Mouse (Mus musculus) hindlimb bud, embryonic 11.5 days (tissue): ENCODE results near the gene Tnr.

ENCODE experiments used
- DNase-seq: peaks from one replicate; pipeline ENCODE4 v3.0.0-alpha.2; 2012; ENCODE audit warnings: low read depth, low spot score; ENCODE audit errors: extremely low spot score

Tnr gene

DNA sequence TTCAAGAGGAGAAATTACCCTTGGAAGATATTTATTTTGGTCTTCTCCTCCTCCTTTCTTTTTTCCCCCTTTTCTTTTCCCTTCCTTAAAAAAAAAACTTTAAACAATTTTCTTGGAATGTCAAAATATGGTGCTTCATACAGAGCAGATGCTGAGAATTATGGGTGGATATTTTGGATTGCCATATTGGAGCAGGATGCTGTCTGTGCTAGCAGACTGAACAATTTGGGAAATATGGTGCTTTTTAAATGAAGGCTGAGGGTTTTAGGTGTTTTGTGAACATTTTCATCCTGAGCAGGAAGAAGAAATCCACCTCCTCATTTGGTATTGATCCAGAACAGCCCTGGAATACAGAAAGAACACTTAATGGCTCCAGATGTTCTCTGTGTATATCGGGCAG, 41.6 kb downstream of the Tnr start:
- no peak for DNase-seq

DNA sequence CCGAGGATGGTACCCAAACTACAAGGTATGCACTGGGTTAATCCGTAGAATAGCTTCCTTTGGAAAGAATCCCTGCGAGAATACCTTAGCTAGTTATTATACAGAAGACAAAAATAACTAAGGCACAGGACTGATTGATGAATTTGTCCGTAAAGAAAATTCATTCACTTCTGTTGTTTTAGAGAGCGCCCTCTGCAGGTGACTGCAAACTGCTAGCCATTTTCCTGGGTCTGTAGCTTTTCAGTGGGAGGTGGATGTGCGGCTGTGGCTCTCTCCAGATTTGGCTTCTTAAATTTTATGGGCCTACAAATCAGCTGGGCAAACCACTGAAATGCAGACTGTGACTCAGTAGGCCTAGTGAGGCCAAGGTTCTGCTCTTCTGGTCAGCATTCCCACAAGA, 42.5 kb downstream of the Tnr start:
- no peak for DNase-seq

DNA sequence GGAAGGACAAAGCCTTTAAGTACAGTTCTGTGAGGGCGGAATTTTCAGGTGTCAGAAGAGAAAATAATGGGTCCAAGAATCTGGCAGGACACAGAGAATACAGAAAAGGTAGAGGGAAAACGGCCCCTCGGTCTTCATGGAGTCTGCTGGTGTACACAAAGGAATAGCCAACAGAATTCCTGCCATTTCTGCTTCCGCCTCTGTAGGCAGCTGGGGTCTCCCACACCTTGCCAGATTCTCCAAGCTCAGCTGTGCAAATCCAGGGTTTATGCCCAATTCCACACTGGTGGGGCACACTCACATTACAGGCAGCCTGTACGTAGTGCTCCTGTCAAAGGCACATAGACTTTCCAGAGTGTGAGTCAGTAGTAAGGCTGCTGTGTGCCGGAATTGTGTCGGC, 43.6 kb downstream of the Tnr start:
- DNase-seq: no peak

DNA sequence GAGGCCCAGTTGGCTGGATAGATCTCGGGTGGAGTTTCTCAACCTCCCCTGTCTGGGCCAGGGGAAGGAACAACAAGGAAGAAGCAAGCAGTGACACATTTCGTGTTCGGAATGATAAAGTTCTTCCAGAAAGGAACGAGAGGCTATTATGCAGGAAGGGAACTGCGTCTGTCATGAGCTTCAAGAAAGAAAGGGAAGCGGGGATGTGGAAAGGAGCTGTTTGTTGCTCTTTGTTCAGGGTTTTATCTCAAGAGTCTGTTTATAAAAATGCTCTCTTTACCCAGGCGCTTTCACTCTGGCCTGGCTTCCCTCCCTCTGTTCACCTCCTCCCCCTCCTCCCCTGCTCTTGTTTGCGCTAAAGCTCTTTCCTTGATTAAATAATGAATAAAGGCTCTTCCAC, 46.7 kb downstream of the Tnr start:
- no peak for DNase-seq

DNA sequence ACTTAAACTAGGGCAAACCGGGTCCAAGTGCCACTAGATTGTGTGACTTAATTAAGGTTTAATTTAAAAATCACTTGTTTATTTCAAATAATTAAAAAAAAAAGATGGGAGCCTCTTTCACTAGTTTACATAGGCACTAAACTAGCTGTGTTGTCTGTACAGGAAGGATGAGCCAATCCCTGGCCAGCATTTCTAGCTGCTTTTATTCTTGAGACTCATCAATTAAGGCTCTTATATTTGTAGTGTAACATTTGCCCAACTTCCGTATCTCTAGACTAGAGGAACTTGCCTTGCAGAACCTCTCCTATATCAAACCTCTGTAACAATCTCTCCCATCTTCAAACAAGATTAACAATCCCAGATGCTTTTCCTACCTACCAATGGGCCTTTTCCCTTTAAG, 47.3 kb downstream of the Tnr start:
- no peak for DNase-seq

DNA sequence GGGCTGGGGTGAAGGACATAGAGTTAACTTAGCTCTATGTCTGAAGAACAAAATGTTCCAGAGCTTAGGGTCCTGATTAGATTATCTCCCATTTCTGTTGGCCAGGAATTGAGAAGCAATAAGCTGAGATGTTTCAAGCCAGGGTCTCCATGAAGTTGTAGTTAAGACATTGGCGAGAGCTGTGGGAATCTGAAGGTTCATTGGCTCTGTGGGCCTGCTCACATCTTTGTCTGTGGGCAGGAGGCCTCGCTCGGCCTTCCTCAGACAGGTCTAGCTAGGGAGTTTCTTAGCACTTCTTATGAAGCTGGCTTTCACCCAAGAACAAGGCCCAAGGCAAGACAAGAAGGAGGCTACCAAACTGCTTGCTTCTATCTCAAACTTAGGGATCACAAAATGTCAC, 48.4 kb downstream of the Tnr start:
- DNase-seq: no peak

DNA sequence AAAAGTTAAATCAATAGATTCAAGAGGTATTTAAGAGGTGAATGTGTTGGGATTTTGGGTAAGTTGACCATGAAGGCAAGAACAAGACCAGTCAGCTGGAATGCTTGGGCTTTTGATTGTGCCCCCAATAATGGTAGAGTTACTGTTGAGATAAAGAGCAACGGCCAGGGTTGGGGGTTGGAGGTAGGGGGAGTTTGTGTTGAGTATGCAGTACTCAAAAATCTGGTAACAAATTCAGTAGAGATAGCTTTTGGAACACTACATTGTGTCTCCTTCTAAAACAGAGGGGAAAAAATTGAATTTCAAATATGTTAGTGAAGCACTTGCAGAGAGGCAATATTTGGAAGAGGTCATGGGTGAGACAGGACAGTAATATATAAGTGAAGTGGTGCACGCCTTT, 49.5 kb downstream of the Tnr start:
- no peak for DNase-seq

DNA sequence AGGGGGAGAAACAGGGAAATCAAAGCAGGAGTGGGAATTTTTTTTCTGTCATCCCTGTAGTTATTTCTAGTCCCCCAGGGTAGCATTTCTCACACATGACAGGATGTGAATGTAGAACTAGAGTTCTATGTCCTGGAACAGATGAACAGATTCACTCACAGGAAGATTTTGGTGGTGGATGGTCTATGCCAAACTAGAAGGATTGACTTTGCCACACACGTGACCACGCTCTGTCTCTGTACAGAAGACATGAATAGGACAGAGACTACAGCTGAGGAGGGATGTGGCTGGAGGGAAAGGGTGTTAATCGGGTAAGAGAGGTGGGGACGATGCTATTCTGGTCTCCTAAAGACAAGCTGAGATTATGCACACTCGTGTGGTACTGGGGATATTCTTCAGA, 51.1 kb downstream of the Tnr start:
- no peak for DNase-seq

DNA sequence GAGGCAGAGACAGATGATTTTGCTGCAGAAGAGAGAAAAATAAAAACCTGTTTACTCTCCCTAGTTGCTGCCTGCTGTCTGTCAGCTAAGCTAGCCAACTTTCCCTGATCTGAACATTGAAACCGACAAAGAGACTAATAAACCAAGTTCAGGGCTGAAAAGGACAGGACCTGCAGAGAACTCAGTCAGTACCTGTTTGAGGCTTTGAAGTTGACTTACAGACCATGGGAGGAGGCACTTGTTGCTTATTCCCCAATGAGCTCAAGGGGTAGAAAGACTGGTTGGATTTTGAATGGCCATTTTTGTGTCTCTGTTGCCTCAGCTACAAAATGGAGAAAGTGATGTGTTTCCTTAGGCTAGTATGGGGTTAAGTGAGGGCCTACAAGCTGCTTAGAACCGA, 52.7 kb downstream of the Tnr start:
- DNase-seq: no peak

DNA sequence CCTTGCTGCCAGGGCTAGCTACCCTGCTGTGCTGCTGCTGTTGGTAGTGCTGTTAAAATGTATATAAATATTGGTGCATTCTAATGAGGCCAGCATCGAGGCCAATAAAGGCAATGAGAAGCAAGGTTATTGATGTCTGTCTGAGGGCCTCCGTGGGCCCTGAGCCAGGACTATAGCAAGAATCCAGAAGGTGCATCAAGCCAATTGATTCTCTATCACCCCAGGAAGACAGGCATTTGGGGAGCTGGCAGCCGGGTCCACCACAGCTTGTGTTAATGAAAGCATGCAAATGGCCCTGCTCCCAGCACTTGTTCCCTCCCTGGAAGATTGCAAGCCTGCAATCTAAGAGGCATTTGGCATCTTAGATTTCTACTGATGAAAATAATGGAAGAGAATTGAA, 54.8 kb downstream of the Tnr start:
- no peak for DNase-seq

DNA sequence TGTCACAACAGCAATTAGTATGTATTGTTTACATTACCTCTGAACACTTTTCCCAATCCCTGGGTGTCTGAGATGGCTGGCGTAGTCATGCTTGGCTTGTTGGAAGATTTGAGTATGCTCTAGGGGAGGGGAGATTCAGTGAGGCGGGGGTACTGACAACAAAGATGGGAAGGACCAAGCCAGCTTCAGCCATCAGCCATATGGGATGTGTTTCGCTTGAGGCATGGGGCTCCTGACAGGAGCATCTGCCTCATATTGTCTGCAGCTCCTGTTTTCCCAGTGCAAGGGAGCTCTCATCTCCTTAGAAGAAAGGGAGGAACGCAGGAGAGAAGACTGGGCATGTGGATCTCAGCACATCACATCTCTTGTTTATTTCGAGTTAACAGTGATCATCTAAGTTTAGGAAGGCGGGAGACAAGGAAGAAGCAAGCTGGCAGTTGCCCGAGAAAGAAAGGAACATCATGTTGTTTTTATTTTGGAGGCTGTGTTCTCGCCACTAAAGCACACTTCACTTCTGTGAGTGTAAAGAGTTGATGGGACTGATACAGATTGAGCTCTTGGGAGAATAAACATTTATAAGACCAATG, 56.9 kb downstream of the Tnr start:
- DNase-seq: no peak

DNA sequence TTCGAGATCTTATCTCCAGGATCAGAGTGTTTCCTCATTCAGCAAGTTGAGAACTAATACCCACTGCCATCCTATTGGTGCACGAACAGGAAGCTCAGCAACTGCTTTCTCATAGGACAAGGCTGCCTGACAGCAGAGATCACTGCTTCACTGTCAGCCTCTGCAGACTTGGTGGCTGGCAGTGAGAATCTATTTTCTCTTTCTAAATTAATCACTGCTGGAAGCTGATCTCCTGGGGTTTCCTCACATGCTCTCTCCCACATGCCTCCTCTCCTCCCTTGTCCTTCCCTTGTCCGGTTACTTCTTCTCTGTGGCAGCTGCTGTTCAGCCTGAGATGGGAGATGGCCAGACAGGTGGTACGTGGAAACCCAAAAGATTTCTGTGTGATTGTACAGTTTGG, 60.3 kb downstream of the Tnr start:
- no peak for DNase-seq

DNA sequence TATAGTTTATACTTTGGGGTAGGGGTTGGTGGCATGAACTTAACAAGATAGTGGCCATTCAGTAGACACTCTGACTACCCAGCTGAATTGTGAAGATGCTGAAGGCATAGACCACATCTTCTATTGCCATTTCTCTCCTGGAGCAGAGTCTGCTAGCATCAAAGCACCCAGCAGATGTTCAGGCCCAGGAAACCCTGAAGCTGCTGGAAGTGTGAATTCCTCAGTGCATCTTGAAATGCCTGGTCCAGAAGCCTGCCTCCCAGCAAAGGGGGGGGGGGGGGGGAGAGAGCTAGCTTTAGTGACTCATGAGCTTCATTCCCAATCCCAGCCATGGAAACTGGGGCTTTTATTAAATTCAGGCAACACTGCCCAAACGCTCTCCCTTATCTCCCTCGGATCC, 65.2 kb downstream of the Tnr start:
- DNase-seq: no peak

DNA sequence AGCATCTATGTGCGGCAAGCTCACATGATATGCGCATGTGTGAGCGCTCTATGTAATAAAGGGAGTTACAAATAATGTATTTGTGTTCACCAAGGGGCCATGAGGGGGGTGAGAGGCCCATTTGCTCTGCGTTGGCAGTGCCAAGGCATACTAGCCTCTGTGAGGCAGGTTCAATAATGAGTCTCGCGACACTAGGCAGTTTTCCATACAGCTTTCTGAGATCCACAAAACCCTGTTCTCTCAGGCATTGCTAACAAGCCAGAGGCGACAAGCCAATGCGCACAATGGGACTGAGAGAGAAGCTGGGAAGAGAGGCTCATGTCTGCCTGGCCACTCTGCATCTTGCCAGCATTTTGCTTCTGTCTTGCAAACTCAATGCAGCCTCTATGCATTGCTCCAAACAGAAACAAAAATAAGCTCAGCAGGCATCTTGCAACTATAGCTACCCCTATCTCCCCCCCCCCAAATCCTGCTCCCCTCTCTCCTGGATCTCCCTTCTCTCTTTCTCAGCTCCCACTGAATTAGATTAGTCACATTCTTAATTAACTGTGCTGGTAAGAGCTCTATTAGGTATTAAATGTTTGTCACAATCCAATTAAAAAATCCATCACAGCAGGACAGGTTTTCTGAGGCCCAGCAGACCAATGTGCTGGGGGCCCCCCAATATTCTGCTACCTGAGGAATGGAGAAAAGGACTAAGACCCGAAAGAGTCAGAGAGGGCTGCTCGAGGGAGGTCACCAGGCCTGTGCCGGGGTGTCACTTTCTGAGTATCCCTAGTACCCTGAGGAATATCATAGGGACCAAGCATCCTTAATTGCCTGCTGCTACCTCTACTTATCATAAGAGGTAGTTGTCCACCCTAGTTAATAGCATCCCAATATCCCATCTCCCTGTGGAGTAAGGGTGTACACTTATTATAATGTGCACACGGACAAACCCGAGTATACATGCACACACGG, 70.8 kb downstream of the Tnr start:
- DNase-seq: no peak

DNA sequence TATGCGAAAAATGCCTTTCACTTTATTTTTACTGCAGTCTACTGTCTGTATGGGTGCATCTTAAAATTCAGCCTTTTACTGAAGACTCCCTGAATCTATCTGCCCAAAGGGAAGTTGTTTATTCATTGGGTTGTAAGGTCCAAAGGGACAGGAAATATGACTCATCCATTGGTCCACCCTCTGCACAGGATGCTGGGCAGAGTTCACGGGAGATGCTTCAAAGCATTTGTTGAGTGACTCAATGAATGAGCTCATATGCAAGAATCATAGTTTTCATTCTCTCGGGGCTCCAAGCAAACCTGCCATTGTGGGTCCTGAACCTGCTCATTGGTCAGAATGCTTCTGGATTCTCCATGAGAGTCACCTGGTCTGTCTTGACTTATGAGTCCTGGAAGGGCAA, 72.2 kb downstream of the Tnr start:
- no peak for DNase-seq

DNA sequence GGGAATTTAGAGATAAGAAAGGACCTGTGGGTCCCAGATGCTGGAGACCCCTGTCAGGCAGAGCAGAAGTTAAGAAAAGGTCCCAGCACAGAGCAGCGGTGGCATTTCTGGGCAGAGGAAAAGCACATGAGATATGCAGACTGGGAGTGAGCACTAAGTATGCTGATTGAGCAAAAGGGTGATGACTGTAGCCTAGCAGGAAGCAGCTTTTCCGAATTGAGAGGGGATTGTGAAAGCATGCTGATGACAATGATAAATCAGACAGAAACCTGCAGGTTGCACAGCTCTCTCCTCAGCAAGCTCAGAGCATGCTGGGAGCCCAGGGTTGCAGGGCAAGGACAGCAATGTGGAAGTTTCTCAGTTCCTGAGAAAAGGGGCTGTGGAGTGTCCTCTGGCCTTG, 73.1 kb downstream of the Tnr start:
- DNase-seq: no peak

DNA sequence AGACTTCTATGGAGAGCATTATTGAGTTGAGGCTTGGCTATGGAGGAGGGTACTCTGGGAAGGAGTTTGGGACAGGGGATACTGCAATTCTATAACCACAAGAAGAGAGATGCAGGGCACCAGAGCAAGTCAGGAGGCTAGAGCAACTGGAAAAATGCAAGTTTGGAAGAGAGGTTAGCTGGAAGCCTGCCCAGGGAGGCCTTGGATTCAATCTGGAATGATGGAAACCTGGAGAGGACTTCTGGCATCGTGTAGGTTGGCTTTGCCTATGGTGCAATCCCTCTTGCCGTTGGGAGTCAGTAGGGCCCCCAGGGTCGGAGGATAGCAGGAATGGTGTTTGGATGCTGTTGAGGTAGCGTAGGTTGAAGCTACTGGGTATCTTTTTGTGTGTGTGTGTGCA, 90.0 kb downstream of the Tnr start:
- no peak for DNase-seq

DNA sequence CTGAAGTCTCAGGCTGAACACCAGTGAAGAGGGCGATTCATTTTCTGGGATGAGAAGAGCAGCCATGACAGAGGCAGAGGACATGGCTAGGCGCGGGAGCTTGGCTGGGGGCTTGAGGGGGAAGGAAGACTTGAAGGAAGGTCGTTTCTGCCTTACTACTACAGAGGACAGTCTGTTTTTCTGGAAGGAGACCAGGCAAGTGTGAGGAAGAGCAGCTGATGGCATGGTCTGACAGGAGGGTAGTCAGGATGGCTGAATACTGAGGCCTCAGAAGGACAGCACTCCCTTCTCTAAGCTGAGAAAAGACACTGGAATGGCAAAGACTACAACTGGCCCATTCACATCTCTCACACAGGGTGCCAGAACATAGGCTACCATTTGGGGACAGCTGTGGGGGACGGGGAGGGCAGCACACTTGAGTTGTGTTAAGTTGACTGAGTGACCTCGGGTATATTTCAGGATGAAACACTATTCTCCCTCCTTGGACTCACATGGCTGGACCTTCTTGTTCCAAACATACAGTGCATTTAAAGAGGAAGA, 90.6 kb downstream of the Tnr start:
- no peak for DNase-seq

DNA sequence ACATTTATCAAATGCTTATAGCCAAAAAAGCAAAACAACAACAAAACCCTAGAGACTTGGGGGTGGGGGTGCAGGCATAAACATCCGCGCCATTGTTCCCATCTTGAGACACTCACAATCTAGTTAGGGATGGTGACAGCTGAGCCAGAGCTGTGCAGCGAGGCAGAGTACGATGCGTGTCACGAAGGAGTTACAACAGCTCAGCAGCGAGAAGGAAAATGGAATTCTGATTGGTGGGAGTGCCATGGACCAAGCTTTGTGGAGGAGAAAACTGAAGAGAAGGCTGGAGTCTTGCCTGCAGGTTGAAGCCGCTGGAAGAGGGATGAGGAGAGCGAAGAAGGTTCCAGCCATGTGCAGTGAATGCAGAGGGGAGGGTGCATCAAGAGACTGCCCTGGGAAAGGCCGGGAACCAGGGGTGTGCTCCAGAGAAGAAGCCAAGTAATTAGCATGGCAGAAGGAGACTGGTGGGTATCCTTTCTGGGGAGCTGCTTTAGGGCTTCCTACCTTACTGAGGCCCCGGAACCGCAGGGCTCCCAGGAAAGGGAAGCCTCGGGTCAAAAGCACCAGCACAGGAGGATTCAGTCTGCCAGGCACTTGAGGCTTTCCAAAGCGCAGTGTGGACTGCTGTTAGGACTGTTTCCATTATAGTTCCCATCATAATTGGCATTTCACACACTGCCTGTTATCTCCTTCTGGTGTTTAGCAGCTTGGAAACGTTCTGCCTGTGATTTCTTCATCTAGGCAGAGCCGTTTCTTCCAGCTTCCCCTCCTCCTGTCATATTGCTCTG, 91.3 kb downstream of the Tnr start:
- DNase-seq: no peak

DNA sequence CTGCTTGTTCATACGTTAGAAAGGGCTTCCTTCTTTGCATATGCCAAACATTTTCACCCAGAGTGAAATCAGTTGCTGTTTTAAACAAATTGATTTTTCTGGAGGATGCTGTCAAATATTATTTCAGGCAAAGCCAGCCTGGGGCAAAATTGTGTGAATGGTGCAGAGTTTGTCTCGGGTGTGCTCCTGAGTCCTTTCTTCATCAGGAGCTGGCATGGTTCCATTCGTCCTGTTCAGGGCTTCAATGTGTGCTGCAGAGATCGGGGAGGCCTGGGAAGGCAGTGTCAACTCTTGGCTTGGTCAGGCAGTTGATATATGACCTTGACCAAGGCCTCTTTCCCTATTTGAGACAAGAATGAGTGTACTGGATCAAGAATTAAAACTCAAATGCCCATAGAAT, 92.1 kb downstream of the Tnr start:
- no peak for DNase-seq

DNA sequence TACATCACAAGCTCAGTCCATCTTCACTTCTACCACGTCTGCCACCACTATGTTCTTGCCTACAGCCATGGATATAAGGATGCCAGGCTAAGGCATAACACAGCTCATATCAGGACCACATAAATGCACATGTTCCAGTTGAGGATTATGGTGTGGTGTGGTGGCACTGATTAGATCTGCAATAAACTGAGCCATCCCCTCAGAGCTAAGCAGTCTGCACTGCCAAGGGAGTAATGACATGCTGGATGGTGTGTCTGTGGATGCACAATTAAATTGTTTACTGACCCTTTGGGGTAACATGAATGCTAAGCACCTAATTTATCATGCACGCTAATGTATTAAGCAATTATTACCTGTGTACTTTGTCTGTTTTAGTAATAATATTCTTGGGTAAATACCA, 95.6 kb downstream of the Tnr start:
- no peak for DNase-seq

DNA sequence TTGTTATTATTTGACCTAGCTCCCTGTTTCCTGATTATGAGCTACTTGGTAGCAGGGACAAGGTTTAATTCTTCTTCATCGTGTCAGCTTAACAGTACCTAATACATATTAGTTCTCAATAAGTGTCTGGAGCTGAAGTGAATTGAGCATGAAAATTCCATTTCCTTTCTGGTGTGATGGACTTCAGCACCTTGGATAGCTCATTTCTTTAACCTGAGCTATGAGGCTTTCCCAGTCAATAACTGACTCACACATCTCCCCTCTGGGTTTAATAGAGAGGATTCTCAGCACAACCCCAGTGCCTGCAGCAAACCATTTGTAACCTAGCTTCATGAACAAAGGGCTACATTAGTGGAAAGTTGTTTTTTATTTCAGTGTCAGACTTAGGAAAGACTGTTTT, 97.8 kb downstream of the Tnr start:
- peak; percentile 50 for DNase-seq
